Mouse (Mus musculus): Measurements from ENCODE around the gene Igfbp5. TPM values are rescaled to one million over a fixed set of nuclear protein-coding genes. Genes with fewer than 3 reads are reported as not detected.
A peak's percentile ranks its signal among the peaks of the same experiment; 100 is the strongest.

Gene Igfbp5
- total and polyA plus RNA-seq, 2 experiments from 2014 or later, result 47.4 to 127 TPM

DNA sequence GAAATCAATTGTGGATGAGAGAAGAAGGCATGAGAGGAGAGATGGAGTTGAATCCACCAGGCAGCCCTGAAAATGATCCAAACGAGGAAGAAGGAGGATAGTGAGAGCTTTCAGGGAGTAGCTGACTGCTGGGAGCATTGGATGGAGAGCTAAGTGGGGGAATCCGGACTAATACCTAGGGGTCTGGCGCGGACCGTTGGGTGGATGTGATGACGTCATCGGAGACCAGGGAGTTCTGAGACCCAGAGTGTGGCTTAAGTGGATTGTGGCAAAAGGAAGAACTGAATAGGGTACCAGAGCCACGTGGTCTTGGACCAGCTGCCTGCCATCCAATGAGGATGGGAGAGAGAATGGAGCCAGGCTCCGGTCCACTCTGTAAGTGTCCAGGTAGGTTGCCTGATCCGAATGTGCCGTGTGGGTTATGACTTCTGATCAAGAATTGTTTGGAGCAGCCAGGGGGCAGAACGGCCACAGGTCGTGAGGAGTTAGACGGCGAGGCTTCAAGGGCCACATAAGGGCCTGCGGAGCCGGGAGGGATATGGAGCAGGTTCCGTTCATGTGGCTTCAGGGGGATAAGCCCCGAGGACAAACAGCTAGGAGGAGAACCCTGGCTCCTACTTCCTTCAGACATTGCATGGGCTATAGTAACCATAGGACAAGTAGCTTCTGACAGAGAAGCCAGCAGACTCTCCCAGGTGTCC is 18.3 kb downstream of the Igfbp5 start:
- ATAC-seq (ENCODE audit: low FRiP score), result no peak

GRCm38 (mm10) chr1:72855729-72856128 is 19.0 kb downstream of the Igfbp5 start:
- no peak overlapping the region for H3K4me3 ChIP-seq (ENCODE audit: low read depth, low read length)
- ATAC-seq (ENCODE audit: low FRiP score) (no peak), DNase-seq (ENCODE audit: low spot score) (no peak)
- H3K4me1 ChIP-seq (ENCODE audit: insufficient read depth, low read length), result no peaks in the 10 kb centered on the region
- H3K4me2 ChIP-seq (ENCODE audit: low read depth, low read length, poor library complexity, severe bottlenecking), result no peak overlapping the region
- 90% methylated on average over 10 of the region's 10 CpGs for WGBS
- no peak overlapping the region for H3K9ac ChIP-seq (replicated peaks; ENCODE audit: low read length, poor library complexity, severe bottlenecking)
- no peak for TF ChIP-seq CTCF (IDR thresholded peaks at IDR 0.05)
- H3K27me3 ChIP-seq (ENCODE audit: insufficient read depth, low read length), result no peaks in the 10 kb centered on the region
- H3K9me3 ChIP-seq (ENCODE audit: low read length), result no peaks in the 10 kb centered on the region
- H3K36me3 ChIP-seq (ENCODE audit: insufficient read depth, low read length), result no peaks in the 10 kb centered on the region
- H3K27ac ChIP-seq (ENCODE audit: low read depth, low read length), result no peak overlapping the region

More for the DNA sequence above, 18.3 kb downstream of the Igfbp5 start:
- TF ChIP-seq CTCF (IDR thresholded peaks at IDR 0.05), result no peak
- Histone ChIP-seq H3K4me3 (ENCODE audit: low read depth, low read length) (no peak overlapping the region), H3K4me2 (ENCODE audit: low read depth, low read length, poor library complexity, severe bottlenecking) (no peak overlapping the region), H3K4me1 (ENCODE audit: insufficient read depth, low read length) (no peaks in the 10 kb centered on the region), H3K36me3 (ENCODE audit: insufficient read depth, low read length) (no peaks in the 10 kb centered on the region), H3K9me3 (ENCODE audit: low read length) (no peaks in the 10 kb centered on the region), H3K27me3 (ENCODE audit: insufficient read depth, low read length) (no peaks in the 10 kb centered on the region), H3K27ac (ENCODE audit: low read depth, low read length) (no peak overlapping the region), H3K9ac (replicated peaks; ENCODE audit: low read length, poor library complexity, severe bottlenecking) (no peak overlapping the region)
- 83% methylated on average over 19 of the region's 19 CpGs for WGBS
- DNase-seq (ENCODE audit: low spot score), result no peak

GRCm38 (mm10) chr1:72854337-72855237 is 20.1 kb downstream of the Igfbp5 start:
- TF ChIP-seq CTCF (IDR thresholded peaks at IDR 0.05), result peak; percentile 99
- no peak overlapping the region for H3K4me2 ChIP-seq (ENCODE audit: low read depth, low read length, poor library complexity, severe bottlenecking)
- H3K27me3 ChIP-seq (ENCODE audit: insufficient read depth, low read length), result no peaks in the 10 kb centered on the region
- H3K9me3 ChIP-seq (ENCODE audit: low read length), result no peaks in the 10 kb centered on the region
- H3K36me3 ChIP-seq (ENCODE audit: insufficient read depth, low read length), result no peaks in the 10 kb centered on the region
- DNase-seq (ENCODE audit: low spot score) (peak; percentile 82), ATAC-seq (ENCODE audit: low FRiP score) (no peak)
- no peaks in the 10 kb centered on the region for H3K4me1 ChIP-seq (ENCODE audit: insufficient read depth, low read length)
- H3K4me3 ChIP-seq (ENCODE audit: low read depth, low read length), result no peak overlapping the region
- 0 out of 2 replicates have a peak overlapping the region, but pooled peaks have one; percentile 4 for H3K9ac ChIP-seq (replicated peaks; ENCODE audit: low read length, poor library complexity, severe bottlenecking)
- WGBS, result 51% methylated on average over 10 of the region's 10 CpGs
- no peak overlapping the region for H3K27ac ChIP-seq (ENCODE audit: low read depth, low read length)

DNA sequence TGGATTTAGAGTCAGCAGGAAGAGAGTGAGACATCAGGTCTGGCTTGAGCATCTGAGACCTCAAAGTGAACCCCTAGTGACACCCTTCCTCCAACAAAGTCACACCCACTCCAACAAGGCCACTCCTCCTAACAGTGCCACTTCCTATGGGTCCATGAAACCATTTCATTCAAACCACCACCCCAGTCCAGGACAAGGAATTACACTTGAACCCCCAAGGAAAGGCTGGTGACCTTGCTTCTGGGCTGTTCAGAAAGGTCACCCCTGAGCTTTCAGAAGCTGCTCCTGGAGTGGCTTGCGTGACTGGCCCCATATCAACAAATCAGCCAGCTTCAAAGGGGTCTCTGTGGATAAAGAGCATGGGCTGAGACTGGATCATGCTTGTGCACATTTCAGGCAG is 20.9 kb downstream of the Igfbp5 start:
- 85% methylated on average over 1 of the region's 1 CpGs for WGBS
- DNase-seq (ENCODE audit: low spot score), result no peak
- ATAC-seq (ENCODE audit: low FRiP score), result no peak
- Histone ChIP-seq H3K4me2 (ENCODE audit: low read depth, low read length, poor library complexity, severe bottlenecking) (no peak overlapping the region), H3K36me3 (ENCODE audit: insufficient read depth, low read length) (0 out of 2 replicates have a peak, but pooled peaks cover 5% of the 10 kb centered on the region), H3K9me3 (ENCODE audit: low read length) (no peaks in the 10 kb centered on the region), H3K9ac (replicated peaks; ENCODE audit: low read length, poor library complexity, severe bottlenecking) (no peak overlapping the region), H3K4me3 (ENCODE audit: low read depth, low read length) (no peak overlapping the region), H3K27me3 (ENCODE audit: insufficient read depth, low read length) (no peaks in the 10 kb centered on the region), H3K4me1 (ENCODE audit: insufficient read depth, low read length) (no peaks in the 10 kb centered on the region), H3K27ac (ENCODE audit: low read depth, low read length) (no peak overlapping the region)
- TF ChIP-seq CTCF (IDR thresholded peaks at IDR 0.05), result no peak

DNA sequence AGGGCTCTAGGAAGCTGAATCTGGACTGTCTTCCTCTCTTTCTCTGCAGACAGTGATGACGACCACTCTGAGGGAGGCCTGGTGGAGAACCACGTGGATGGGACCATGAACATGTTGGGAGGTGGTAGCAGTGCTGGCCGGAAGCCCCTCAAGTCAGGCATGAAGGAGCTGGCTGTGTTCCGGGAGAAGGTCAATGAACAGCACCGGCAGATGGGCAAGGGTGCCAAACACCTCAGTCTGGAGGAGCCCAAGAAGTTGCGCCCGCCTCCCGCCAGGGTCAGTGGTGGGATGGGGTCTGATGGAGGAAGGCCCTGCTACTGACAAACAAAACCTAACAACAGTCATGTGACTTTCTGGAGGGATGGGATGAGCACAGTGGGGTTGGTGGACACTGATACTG is 25.6 kb downstream of the Igfbp5 start:
- Histone ChIP-seq H3K4me1 (ENCODE audit: insufficient read depth, low read length) (no peaks in the 10 kb centered on the region), H3K27ac (ENCODE audit: low read depth, low read length) (no peak overlapping the region)
- WGBS, result 96% methylated on average over 8 of the region's 8 CpGs

More for the DNA sequence above, 25.6 kb downstream of the Igfbp5 start:
- Histone ChIP-seq H3K4me2 (ENCODE audit: low read depth, low read length, poor library complexity, severe bottlenecking) (no peak overlapping the region), H3K36me3 (ENCODE audit: insufficient read depth, low read length) (0 out of 2 replicates have a peak, but pooled peaks cover 5% of the 10 kb centered on the region), H3K9me3 (ENCODE audit: low read length) (no peaks in the 10 kb centered on the region), H3K27me3 (ENCODE audit: insufficient read depth, low read length) (no peaks in the 10 kb centered on the region), H3K4me3 (ENCODE audit: low read depth, low read length) (no peak overlapping the region), H3K9ac (replicated peaks; ENCODE audit: low read length, poor library complexity, severe bottlenecking) (no peak overlapping the region)
- DNase-seq (ENCODE audit: low spot score) (no peak), ATAC-seq (ENCODE audit: low FRiP score) (no peak)
- no peak for TF ChIP-seq CTCF (IDR thresholded peaks at IDR 0.05)
